Mouse (Mus musculus) midbrain, embryonic 11.5 days (tissue): ENCODE measurements around the gene A630095N17Rik. TPM values are rescaled to one million over a fixed set of nuclear protein-coding genes. Genes with fewer than 3 reads are reported as not detected.

Source experiments
- ATAC-seq: fragments of 200-750 bp; cut with Nextera tagmentation; 2 replicates; pipeline ENCODE4 v1.8.0; 2017; ENCODE audit warnings: moderate TSS enrichment, moderate library complexity; ENCODE audit not compliant: low FRiP score
- DNase-seq: peaks from one replicate; pipeline ENCODE4 v3.0.0; 2015; ENCODE audit warnings: low spot score; ENCODE audit errors: missing footprints
- H3K27ac ChIP-seq: fragments of 300-500 bp; sonication (generic); 2 replicates; pipeline ENCODE4 v1.5.1; 2014; ENCODE audit warnings: low read depth, low read length
- H3K27me3 ChIP-seq: fragments of 300-500 bp; sonication (generic); 2 replicates; pipeline ENCODE4 v1.6.1; 2014; ENCODE audit warnings: mild to moderate bottlenecking, low read length, moderate library complexity, mixed read lengths; ENCODE audit not compliant: control insufficient read depth, insufficient read depth
- H3K36me3 ChIP-seq: fragments of 300-500 bp; sonication (generic); 2 replicates; pipeline ENCODE4 v1.6.1; 2014; ENCODE audit warnings: mild to moderate bottlenecking, low read length, moderate library complexity, mixed read lengths; ENCODE audit not compliant: control insufficient read depth, insufficient read depth
- H3K4me1 ChIP-seq: fragments of 300-500 bp; sonication (generic); 2 replicates; pipeline ENCODE4 v1.6.1; 2014; ENCODE audit warnings: low read length; ENCODE audit not compliant: control insufficient read depth, insufficient read depth
- H3K4me2 ChIP-seq: fragments of 300-500 bp; sonication (generic); 2 replicates; pipeline ENCODE4 v1.6.1; 2014; ENCODE audit warnings: mild to moderate bottlenecking, moderate library complexity
- H3K4me3 ChIP-seq: fragments of 300-500 bp; sonication (generic); 2 replicates; pipeline ENCODE4 v1.5.1; 2014; ENCODE audit warnings: low read depth, low read length
- H3K9ac ChIP-seq: fragments of 300-500 bp; sonication (generic); 2 replicates; pipeline ENCODE4 v1.6.1; 2014; ENCODE audit warnings: low read length
- H3K9me3 ChIP-seq: fragments of 300-500 bp; sonication (generic); 2 replicates; pipeline ENCODE4 v1.6.1; 2016; ENCODE audit warnings: low read length; ENCODE audit not compliant: control insufficient read depth
- WGBS: fragments of 180-500 bp; shearing (Covaris S2); extraction: QIAGEN DNeasy Blood & Tissue Kit; methylation state at CpG from one replicate; pipeline ENCODE4 v1.1.7; 2014; 5-methylcytosine and 5-hydroxymethylcytosine counted together
- polyA plus RNA-seq: library from polyadenylated mRNA; unstranded; fragments of >200 nt; fragmentation: Nextera tagmentation; extraction: Ambion mirVana; gene quantifications from 2 replicates; pipeline ENCODE4 v1.2.1, GENCODE M21; 2014

The A630095N17Rik gene
- polyA plus RNA-seq, 1 experiment from 2014 or later, result not detected

DNA sequence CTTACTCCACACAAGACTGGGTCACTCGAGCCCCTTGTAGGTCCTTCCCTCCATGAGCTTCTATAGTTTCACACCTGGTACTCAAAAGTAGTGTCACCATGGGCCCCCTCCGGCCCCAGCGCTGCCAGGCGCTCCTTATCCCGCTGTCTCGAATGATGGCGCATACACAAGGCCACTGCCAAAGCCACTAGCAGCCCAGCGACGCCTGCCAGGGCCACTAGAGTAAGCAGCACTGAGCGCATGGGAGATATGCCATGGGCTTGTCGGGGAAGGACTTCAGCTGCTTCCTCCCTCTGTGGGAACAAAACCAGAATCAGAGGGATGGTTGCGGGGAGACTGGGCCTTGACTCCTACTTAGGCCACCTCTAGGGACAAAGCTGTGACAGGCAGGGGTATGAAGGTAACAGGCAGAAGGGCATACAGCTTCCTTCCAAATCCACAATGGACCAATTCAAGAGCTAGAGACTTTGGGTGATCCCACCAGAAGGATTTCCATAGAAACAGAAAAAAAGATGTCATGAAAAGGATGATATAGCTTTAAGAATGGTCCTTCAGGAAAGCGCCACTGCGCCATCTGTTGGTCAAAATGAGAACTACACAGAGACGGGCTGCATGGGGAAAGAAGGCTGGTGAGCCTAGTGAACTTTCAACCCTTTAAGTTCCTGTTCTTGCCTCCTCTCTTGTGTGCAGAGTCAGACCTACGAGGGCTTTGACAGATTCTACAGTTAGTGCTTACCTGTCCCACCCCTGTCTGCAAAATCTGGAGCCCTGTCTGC lies 22.1 kb upstream of the A630095N17Rik start:
- H3K36me3 ChIP-seq, result no peaks in the 10 kb centered on the region
- DNase-seq (peak; percentile 99), ATAC-seq (no peak)
- H3K9ac ChIP-seq, result no peak overlapping the region
- 65% methylated on average over 16 of the region's 16 CpGs for WGBS
- H3K4me1 ChIP-seq, result no peaks in the 10 kb centered on the region
- no peak overlapping the region for H3K4me2 ChIP-seq
- no peaks in the 10 kb centered on the region for H3K9me3 ChIP-seq
- no peaks in the 10 kb centered on the region; the same call in 1 of the 2 replicates for H3K27me3 ChIP-seq
- no peak overlapping the region for H3K27ac ChIP-seq
- H3K4me3 ChIP-seq, result no peak overlapping the region

DNA sequence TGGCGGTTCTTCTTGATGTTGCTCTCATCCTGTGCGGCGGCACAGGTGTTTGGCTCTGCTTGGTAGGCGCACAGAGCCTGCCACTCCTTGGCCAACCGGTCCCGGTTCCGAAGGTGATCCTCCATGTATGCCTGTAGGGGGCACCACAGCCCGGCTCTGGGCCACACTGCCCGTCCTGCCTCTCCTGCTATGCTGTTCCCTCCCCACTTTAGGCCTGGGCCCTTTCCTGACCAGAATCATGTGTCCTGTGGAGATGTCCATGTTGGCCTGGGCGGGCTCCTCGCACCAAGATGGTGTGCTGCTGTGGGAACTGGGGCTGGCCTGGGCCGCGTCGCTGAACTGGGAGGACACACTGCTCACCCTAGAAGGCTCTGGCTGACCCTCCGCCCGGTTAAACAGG lies 21.1 kb upstream of the A630095N17Rik start:
- ATAC-seq, result 0 out of 2 replicates have a peak, but pooled peaks have one; percentile 8
- Histone ChIP-seq H3K9ac (no peak overlapping the region), H3K36me3 (no peaks in the 10 kb centered on the region), H3K9me3 (no peaks in the 10 kb centered on the region), H3K27me3 (no peaks in the 10 kb centered on the region; the same call in 1 of the 2 replicates), H3K27ac (no peak overlapping the region), H3K4me2 (no peak overlapping the region), H3K4me1 (no peaks in the 10 kb centered on the region), H3K4me3 (no peak overlapping the region)
- WGBS, result 79% methylated on average over 16 of the region's 16 CpGs
- peak; percentile 49 for DNase-seq

DNA sequence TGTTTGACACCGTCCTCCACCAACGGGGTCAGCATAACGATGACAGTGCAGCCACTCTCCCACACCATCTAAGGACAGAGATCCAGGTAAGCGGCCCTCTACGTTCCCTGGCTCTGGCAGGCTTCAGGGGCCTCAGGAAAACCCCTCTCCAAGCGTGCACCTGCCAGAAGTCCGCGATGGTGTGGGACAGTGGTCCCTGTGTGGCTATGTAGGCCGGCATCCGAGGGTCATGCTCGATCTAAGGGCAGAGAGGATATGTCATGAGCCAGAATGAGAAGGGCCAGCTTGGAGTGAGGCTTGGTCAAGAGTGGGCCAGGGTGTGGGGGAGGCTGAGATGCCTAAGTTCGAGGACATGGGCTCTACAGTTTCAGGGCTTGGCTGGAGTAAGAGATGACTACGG lies 20.4 kb upstream of the A630095N17Rik start:
- Histone ChIP-seq H3K27ac (no peak overlapping the region), H3K4me1 (no peaks in the 10 kb centered on the region), H3K27me3 (no peaks in the 10 kb centered on the region; the same call in 1 of the 2 replicates), H3K4me3 (no peak overlapping the region), H3K9ac (no peak overlapping the region), H3K4me2 (no peak overlapping the region), H3K9me3 (no peaks in the 10 kb centered on the region), H3K36me3 (no peaks in the 10 kb centered on the region)
- ATAC-seq, result peak; percentile 7; the same call in 1 of the 2 replicates
- DNase-seq, result no peak
- WGBS, result 68% methylated on average over 13 of the region's 13 CpGs

DNA sequence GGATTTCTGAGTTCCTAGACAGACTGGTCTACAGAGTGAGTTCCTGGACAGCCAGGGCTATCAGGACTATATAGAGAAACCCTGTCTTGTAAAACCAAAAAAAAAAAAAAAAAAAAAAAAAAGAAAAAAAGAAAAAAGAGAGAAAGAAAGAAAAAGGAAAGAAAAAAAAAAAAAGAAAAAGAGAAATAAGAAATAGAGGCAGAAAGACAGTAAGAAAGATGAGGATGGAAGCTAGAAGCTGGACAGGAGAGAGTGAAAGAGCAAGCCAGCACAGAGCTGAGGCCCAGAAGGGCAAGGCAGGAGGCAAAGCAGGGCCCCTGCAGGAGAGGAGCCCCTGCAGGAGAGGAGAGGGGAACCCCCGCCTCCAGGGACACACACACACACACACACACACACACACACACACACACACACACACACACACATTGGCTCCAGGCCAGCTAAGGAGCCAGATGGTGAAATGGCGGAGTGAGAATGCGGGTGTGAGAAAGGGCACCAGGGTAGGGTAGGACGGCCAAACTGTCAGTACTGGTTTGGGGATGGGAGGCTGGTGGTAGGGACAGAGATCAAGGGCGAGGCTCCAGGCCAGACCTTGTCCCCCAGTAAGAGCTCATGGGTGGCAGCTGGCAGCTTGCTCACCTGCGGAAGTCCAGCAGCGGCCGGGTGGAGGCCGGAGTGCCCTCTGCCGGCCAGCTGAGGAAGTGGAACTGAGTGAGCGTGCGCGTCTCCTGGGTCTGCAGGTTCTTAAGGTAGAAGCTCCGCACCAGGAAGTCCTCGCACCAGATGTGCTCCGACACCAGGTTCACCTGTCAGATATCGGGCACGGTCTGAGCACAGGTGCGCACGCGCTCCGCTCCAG lies 19.4 kb upstream of the A630095N17Rik start:
- H3K4me3 ChIP-seq, result peak overlapping the region; percentile 15; the same call in 1 of the 2 replicates
- peak overlapping the region; percentile 40 for H3K9ac ChIP-seq
- no peaks in the 10 kb centered on the region for H3K36me3 ChIP-seq
- WGBS, result 8% methylated on average over 21 of the region's 22 CpGs
- no peaks in the 10 kb centered on the region for H3K9me3 ChIP-seq
- no peaks in the 10 kb centered on the region for H3K4me1 ChIP-seq
- peak; percentile 97 for DNase-seq
- peak overlapping the region; percentile 38; the same call in 1 of the 2 replicates for H3K4me2 ChIP-seq
- H3K27me3 ChIP-seq, result no peaks in the 10 kb centered on the region; the same call in 1 of the 2 replicates
- H3K27ac ChIP-seq, result no peak overlapping the region
- peak; percentile 64 for ATAC-seq

DNA sequence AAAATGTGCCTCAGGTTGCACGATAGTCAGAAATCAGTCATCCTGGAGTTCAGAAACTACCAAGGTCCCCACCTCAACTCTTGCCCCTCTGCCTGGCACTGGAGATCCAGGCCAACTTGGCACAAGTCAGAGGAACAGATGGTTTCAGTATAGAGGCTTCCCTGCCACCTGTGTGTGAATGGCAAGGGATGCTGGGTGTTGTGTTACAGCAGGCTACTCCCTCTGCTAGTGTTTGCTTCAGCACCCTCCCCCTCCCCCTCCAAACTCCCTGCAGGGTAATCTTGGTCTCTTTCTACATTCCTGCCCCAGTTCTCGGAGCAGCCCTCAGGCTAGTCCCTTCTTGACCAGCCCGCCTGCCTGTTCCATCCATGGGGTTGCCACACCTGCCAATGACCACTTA lies 18.6 kb upstream of the A630095N17Rik start:
- no peak overlapping the region for H3K4me2 ChIP-seq
- 50% methylated on average over 3 of the region's 3 CpGs for WGBS
- H3K36me3 ChIP-seq, result no peaks in the 10 kb centered on the region
- no peaks in the 10 kb centered on the region for H3K9me3 ChIP-seq
- no peak for DNase-seq
- H3K4me1 ChIP-seq, result no peaks in the 10 kb centered on the region
- H3K27me3 ChIP-seq, result no peaks in the 10 kb centered on the region; the same call in 1 of the 2 replicates
- no peak for ATAC-seq
- H3K4me3 ChIP-seq, result no peak overlapping the region
- H3K27ac ChIP-seq, result no peak overlapping the region
- no peak overlapping the region for H3K9ac ChIP-seq

DNA sequence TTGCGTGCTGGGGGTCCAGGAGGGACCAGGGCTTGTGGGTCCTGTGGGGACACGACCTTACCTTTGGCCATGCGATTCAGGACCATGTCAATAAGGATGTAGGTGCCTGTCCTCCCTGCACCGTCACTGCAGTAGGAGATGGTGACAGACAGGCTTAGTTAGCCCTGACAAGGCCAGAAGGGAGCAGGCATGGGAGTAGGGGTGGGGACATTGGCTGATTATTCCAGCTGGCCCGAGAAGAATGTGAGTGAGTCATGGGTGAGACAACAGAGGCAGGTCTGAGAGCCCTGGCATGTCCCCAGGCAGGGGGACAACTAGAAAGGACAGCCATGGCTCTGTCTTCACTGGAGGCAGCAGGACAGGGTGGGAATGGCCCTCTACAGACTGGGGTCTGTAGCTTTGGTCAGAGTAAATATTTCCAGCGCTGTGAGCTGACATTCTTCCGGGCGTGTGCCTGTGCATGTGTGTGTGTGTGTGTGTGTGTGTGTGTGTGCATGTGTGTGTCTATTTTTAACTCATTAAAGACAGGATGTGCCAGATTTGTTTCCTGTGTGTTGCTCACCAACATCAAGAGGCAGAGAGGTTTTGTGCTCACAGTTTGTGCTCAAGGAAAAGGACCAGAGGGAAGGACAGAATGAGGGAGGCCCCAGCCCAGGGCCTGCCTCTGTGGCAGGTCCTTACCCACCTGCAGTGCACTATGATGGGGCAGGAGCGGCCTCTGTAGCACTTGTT lies 16.3 kb upstream of the A630095N17Rik start:
- Histone ChIP-seq H3K27me3 (no peaks in the 10 kb centered on the region; the same call in 1 of the 2 replicates), H3K9ac (no peak overlapping the region), H3K4me3 (no peak overlapping the region), H3K4me1 (no peaks in the 10 kb centered on the region), H3K27ac (no peak overlapping the region), H3K36me3 (0 out of 2 replicates have a peak, but pooled peaks cover 2% of the 10 kb centered on the region), H3K4me2 (no peak overlapping the region), H3K9me3 (no peaks in the 10 kb centered on the region)
- 65% methylated on average over 9 of the region's 9 CpGs for WGBS
- DNase-seq, result peak; percentile 84
- ATAC-seq, result no peak

DNA sequence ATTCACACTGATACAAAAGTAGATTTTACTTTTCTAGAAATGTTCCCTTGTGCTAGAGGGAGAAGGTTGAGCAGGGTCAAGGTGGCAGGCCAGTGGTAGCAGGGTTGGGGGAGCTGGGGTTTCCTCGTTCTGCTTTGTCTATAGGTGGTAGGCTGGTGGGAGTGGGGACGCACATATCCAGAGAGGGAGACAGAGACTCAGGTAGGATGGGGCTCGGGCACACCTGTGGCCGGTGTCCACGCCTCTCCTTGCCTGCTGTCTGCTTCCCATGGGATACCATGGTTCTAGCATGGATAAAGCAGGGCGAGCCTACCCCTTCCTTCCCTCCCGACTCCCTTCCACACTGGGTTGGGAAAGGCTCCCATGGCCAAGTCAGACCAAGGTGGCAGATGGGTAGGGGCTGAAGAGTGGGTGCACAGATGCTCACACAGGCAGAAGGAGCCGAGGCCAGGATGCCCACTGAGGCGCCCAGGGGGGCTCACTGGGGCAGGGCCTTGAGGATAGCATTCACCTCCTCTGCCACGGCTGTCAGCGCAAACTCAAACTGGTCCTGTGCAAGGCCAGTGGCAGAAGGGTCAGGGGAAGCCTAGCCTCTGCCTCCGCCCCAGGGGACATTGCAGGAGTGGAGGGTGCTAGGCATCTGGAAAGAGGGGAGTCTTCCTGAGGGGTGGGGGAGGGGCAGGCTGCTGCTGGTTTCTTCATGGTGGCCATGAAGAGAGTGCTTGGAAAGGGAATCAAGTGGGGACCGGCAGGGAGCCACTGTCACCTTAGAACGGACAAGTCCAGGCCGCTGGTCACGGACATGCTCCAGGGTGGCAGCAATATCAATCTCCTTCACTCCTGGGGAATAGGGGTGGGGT lies 15.4 kb upstream of the A630095N17Rik start:
- peak; percentile 60 for DNase-seq
- H3K9me3 ChIP-seq, result no peaks in the 10 kb centered on the region
- H3K27me3 ChIP-seq, result no peaks in the 10 kb centered on the region
- H3K4me3 ChIP-seq, result no peak overlapping the region
- 0 out of 2 replicates have a peak, but pooled peaks cover 2% of the 10 kb centered on the region for H3K36me3 ChIP-seq
- no peak overlapping the region for H3K27ac ChIP-seq
- no peaks in the 10 kb centered on the region for H3K4me1 ChIP-seq
- H3K4me2 ChIP-seq, result no peak overlapping the region
- H3K9ac ChIP-seq, result no peak overlapping the region
- no peak for ATAC-seq
- 84% methylated on average over 16 of the region's 16 CpGs for WGBS

DNA sequence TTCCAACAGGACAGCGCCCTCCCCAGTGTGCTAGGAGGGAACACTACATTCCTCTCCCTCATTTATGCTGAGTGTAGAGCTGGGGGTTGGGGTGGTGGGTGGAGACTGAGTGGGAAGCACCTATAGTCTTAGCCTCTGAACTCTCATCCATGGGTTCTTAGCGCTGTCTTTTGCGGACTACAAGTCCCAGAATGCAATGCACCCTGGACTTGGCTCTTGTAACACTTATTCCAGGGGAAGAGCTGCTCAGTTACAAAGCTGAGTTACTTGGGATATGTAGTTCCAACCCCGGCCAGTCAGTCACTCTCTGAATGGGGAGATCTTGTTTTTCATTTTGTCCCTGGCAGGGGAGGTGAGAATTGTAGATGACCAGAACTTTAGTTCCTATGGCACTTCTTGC lies 12.9 kb upstream of the A630095N17Rik start:
- Histone ChIP-seq H3K4me2 (no peak overlapping the region), H3K27ac (no peak overlapping the region), H3K9ac (no peak overlapping the region), H3K4me3 (no peak overlapping the region), H3K36me3 (0 out of 2 replicates have a peak, but pooled peaks cover 2% of the 10 kb centered on the region), H3K9me3 (no peaks in the 10 kb centered on the region), H3K4me1 (no peaks in the 10 kb centered on the region), H3K27me3 (no peaks in the 10 kb centered on the region)
- DNase-seq (peak; percentile 88), ATAC-seq (peak; percentile 65)
- WGBS, result 9% methylated on average over 4 of the region's 4 CpGs
